Mouse (Mus musculus): ENCODE measurements at regions not wholly inside any gene's neighbourhood (a gene's known extent, or its start where the extent isn't known, plus 50 kb on each side); places are given as distances from the start of the nearest gene placed in this dataset.

GRCm38 (mm10) chr10:102705848-102706247 is 193.8 kb downstream of the Rassf9 start:
- ATAC-seq (no peak), DNase-seq (ENCODE audit: low read depth, low spot score) (no peak)
- TF ChIP-seq CTCF (IDR thresholded peaks at IDR 0.05) = no peak
- ChIA-PET POLR2A (no interaction called here), CTCF (no interaction called here)
- peaks cover 9% of the 10 kb centered on the region for H3K27me3 ChIP-seq
- in situ Hi-C loops (cut with MboI; ENCODE audit: low pct_unique_long_range_greater_than_20kb) = no loop called here

- peaks cover 3% of the 10 kb centered on the region for H3K27me3 ChIP-seq
- ChIA-PET POLR2A (no interaction called here), CTCF (no interaction called here)
- in situ Hi-C loops (cut with MboI; ENCODE audit: low pct_unique_long_range_greater_than_20kb) = no loop called here
- DNase-seq (ENCODE audit: low read depth, low spot score) (no peak), ATAC-seq (no peak)
- no peak for TF ChIP-seq CTCF (IDR thresholded peaks at IDR 0.05)
Measured at GRCm38 (mm10) chr10:102694810-102695209, 182.8 kb downstream of the Rassf9 start.

GRCm38 (mm10) chr10:102689966-102690365 is 177.9 kb downstream of the Rassf9 start:
- TF ChIP-seq CTCF (IDR thresholded peaks at IDR 0.05) = no peak
- H3K27me3 ChIP-seq = no peaks in the 10 kb centered on the region
- DNase-seq (ENCODE audit: low read depth, low spot score) = no peak
- no peak for ATAC-seq
- ChIA-PET CTCF (no interaction called here), POLR2A (no interaction called here)
- in situ Hi-C loops (cut with MboI; ENCODE audit: low pct_unique_long_range_greater_than_20kb) = no loop called here

- DNase-seq (ENCODE audit: low read depth, low spot score) (no peak), ATAC-seq (no peak)
- H3K27me3 ChIP-seq = no peaks in the 10 kb centered on the region
- in situ Hi-C loops (cut with MboI; ENCODE audit: low pct_unique_long_range_greater_than_20kb) = no loop called here
- no peak for TF ChIP-seq CTCF (IDR thresholded peaks at IDR 0.05)
- POLR2A ChIA-PET = interaction anchor here (0.7 kb wide), 1 partner anchor 10 kb away, joined by 3 read pairs; no protein-coding TSS in a partner anchor
- CTCF ChIA-PET = no interaction called here
Measured at GRCm38 (mm10) chr10:102686667-102687397, 174.8 kb downstream of the Rassf9 start.

GRCm38 (mm10) chr10:102685833-102686434 is 173.9 kb downstream of the Rassf9 start:
- ATAC-seq (peak; percentile 60), DNase-seq (ENCODE audit: low read depth, low spot score) (no peak)
- H3K27me3 ChIP-seq = no peaks in the 10 kb centered on the region
- POLR2A ChIA-PET = no interaction called here
- no peak for TF ChIP-seq CTCF (IDR thresholded peaks at IDR 0.05)
- in situ Hi-C loops (cut with MboI; ENCODE audit: low pct_unique_long_range_greater_than_20kb) = no loop called here
- CTCF ChIA-PET = no interaction called here

- no peaks in the 10 kb centered on the region for H3K27me3 ChIP-seq
- DNase-seq (ENCODE audit: low read depth, low spot score) (no peak), ATAC-seq (peak; percentile 44)
- TF ChIP-seq CTCF (IDR thresholded peaks at IDR 0.05) = no peak
- ChIA-PET POLR2A (no interaction called here), CTCF (no interaction called here)
- in situ Hi-C loops (cut with MboI; ENCODE audit: low pct_unique_long_range_greater_than_20kb) = no loop called here
Measured at GRCm38 (mm10) chr10:102667359-102667758, 155.3 kb downstream of the Rassf9 start.

GRCm38 (mm10) chr10:102659683-102660082 is 147.7 kb downstream of the Rassf9 start:
- no peak for TF ChIP-seq CTCF (IDR thresholded peaks at IDR 0.05)
- DNase-seq (ENCODE audit: low read depth, low spot score) (no peak), ATAC-seq (peak; percentile 96)
- H3K27me3 ChIP-seq = no peaks in the 10 kb centered on the region
- CTCF ChIA-PET = interaction anchor here (0.6 to 1.3 kb wide), 3 partner anchors 14 to 104 kb away, joined by 3 to 4 read pairs (median 3); no protein-coding TSS in a partner anchor
- in situ Hi-C loops (cut with MboI; ENCODE audit: low pct_unique_long_range_greater_than_20kb) = no loop called here
- POLR2A ChIA-PET = no interaction called here

- POLR2A ChIA-PET = no interaction called here
- no peak for ATAC-seq
- TF ChIP-seq CTCF (IDR thresholded peaks at IDR 0.05) = no peak
- CTCF ChIA-PET = no interaction called here
- H3K27me3 ChIP-seq = peaks cover 3% of the 10 kb centered on the region
- in situ Hi-C loops (cut with MboI; ENCODE audit: low pct_unique_long_range_greater_than_20kb) = no loop called here
- DNase-seq (ENCODE audit: low read depth, low spot score) = no peak
Measured at GRCm38 (mm10) chr10:102636507-102636906, 124.5 kb downstream of the Rassf9 start.

GRCm38 (mm10) chr10:102633438-102633837 is 121.4 kb downstream of the Rassf9 start:
- H3K27me3 ChIP-seq = peaks cover 3% of the 10 kb centered on the region
- no peak for ATAC-seq
- in situ Hi-C loops (cut with MboI; ENCODE audit: low pct_unique_long_range_greater_than_20kb) = no loop called here
- POLR2A ChIA-PET = no interaction called here
- no peak for TF ChIP-seq CTCF (IDR thresholded peaks at IDR 0.05)
- CTCF ChIA-PET = no interaction called here
- no peak for DNase-seq (ENCODE audit: low read depth, low spot score)

- in situ Hi-C loops (cut with MboI; ENCODE audit: low pct_unique_long_range_greater_than_20kb) = loop anchor here (10.0 kb wide), 1 partner anchor 134 kb away; the partner anchor contains the start of gene Nts
- peaks cover 3% of the 10 kb centered on the region for H3K27me3 ChIP-seq
- DNase-seq (ENCODE audit: low read depth, low spot score) (no peak), ATAC-seq (no peak)
- TF ChIP-seq CTCF (IDR thresholded peaks at IDR 0.05) = no peak
- ChIA-PET CTCF (no interaction called here), POLR2A (no interaction called here)
Measured at GRCm38 (mm10) chr10:102628609-102629008, 116.6 kb downstream of the Rassf9 start.

- ChIA-PET POLR2A (no interaction called here), CTCF (no interaction called here)
- H3K27me3 ChIP-seq = no peaks in the 10 kb centered on the region
- DNase-seq (ENCODE audit: low read depth, low spot score) = no peak
- in situ Hi-C loops (cut with MboI; ENCODE audit: low pct_unique_long_range_greater_than_20kb) = loop anchor here (10.0 kb wide), 1 partner anchor 129 kb away; the partner anchor contains the start of gene Nts
- ATAC-seq = no peak
- no peak for TF ChIP-seq CTCF (IDR thresholded peaks at IDR 0.05)
Measured at GRCm38 (mm10) chr10:102623895-102624294, 111.9 kb downstream of the Rassf9 start.
